Mouse (Mus musculus) spleen, adult 2 months (tissue): ENCODE data around the gene Gpm6b.

Source experiments
- CTCF ChIP-seq: fragments of 200-500 bp; IDR thresholded peaks from 2 replicates; pipeline ENCODE4 v1.5.1; 2011; ENCODE audit warnings: mild to moderate bottlenecking, inconsistent platforms; ENCODE audit not compliant: insufficient read depth, insufficient read length, insufficient replicate concordance; ENCODE audit errors: extremely low read depth
- POLR2A ChIP-seq: fragments of 200-500 bp; IDR thresholded peaks from 2 replicates; pipeline ENCODE4 v1.6.1; 2011; ENCODE audit warnings: low read depth, low read length, inconsistent platforms

DNA sequence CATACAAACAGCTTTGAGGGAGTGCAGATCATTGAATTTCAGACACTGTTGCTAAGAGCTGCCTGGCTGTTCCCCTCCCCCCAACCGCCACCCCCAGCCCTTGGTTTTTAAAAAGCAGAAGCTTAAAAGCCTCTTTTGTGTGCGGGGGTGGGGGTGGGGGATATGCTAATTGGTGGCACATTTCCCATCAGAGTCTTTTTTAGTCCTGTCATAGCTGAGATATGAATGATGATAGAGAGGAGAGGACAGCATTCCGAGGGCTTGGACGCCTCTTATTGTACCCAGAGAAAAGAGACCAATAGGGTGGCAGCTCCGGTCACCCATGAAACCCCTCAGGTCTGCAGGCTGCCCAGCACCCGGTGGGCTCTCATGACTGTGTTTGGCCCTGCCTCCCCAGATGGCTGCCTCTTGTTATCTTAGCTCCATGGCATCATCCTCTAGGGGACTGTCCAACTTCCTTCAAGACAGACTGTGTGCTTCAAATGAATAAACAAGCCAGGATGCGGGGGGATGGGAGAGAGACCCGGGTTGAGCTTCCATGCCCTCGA lies 90.3 kb downstream of the Gpm6b start:
- no peak for TF ChIP-seq CTCF
- TF ChIP-seq POLR2A = no peak
